Mouse (Mus musculus) megakaryocyte, embryonic 14.5 days (primary cell): ENCODE measurements around the gene Asl.

Experiments
- FLI1 ChIP-seq: IDR thresholded peaks from 2 replicates; pipeline ENCODE4 v1.6.1; 2012; ENCODE audit warnings: low read length, inconsistent platforms, mixed read lengths
- GATA1 ChIP-seq: IDR thresholded peaks from 3 replicates; pipeline ENCODE4 v1.6.1; 2012; ENCODE audit warnings: mixed read lengths, low read length, inconsistent platforms, borderline replicate concordance

DNA sequence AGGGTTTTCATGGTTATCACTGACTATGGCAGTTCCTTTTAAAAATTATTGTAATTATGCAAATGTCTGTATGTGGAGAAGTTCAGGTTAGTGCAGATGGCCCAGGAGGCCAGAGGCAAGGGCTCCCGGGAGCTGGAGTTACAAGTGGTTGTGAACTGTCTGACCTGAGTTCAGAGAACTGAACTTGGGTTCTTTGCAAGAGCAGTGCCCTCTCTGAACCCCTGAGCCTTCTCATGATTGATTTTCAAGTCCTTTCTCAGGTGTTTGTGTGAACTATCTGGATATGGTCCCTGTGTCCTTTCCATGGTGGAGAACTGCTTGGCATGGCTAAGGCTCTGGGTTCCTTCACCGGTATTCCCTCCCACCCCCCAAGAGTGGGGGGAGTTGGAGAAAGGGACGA is 14.7 kb upstream of the Asl start:
- TF ChIP-seq GATA1 (no peak), FLI1 (no peak)
